Mouse (Mus musculus) liver, embryonic 12.5 days (tissue): ENCODE results near the gene Mesp2. TPM values are rescaled to one million over a fixed set of nuclear protein-coding genes. Genes with fewer than 3 reads are reported as not detected.

Experiments
- ATAC-seq: fragments of 200-750 bp; cut with Nextera tagmentation; 2 replicates; pipeline ENCODE4 v1.8.0; 2017; ENCODE audit warnings: moderate number of reproducible peaks, mild to moderate bottlenecking, moderate library complexity
- H3K27ac ChIP-seq: fragments of 300-500 bp; sonication (generic); 2 replicates; pipeline ENCODE4 v1.5.1; 2016; ENCODE audit warnings: mild to moderate bottlenecking
- H3K27me3 ChIP-seq: fragments of 300-500 bp; sonication (generic); replicated peaks from 2 replicates; pipeline ENCODE4 v1.6.1; 2016; ENCODE audit warnings: mild to moderate bottlenecking, moderate library complexity
- H3K36me3 ChIP-seq: fragments of 300-500 bp; sonication (generic); 2 replicates; pipeline ENCODE4 v1.6.1; 2016; ENCODE audit warnings: mild to moderate bottlenecking, moderate library complexity
- H3K4me1 ChIP-seq: fragments of 300-500 bp; sonication (generic); 2 replicates; pipeline ENCODE4 v1.6.1; 2016
- H3K4me2 ChIP-seq: fragments of 300-500 bp; sonication (generic); 2 replicates; pipeline ENCODE4 v1.6.1; 2016; ENCODE audit warnings: mild to moderate bottlenecking, moderate library complexity
- H3K4me3 ChIP-seq: fragments of 300-500 bp; sonication (generic); 2 replicates; pipeline ENCODE4 v1.5.1; 2016; ENCODE audit warnings: mild to moderate bottlenecking, moderate library complexity
- H3K9ac ChIP-seq: fragments of 300-500 bp; sonication (generic); 2 replicates; pipeline ENCODE4 v1.6.1; 2016; ENCODE audit warnings: mild to moderate bottlenecking, moderate library complexity
- H3K9me3 ChIP-seq: fragments of 300-500 bp; sonication (generic); replicated peaks from 2 replicates; pipeline ENCODE4 v1.6.1; 2016; ENCODE audit warnings: mild to moderate bottlenecking, moderate library complexity
- WGBS: fragments of 180-500 bp; shearing (Covaris S2); methylation state at CpG from one replicate; pipeline ENCODE4 v1.1.7; 2016; ENCODE audit not compliant: insufficient replicate concordance; 5-methylcytosine and 5-hydroxymethylcytosine counted together
- polyA plus RNA-seq: library from polyadenylated mRNA; unstranded; fragments of >200 nt; fragmentation: Nextera tagmentation; extraction: Ambion mirVana; gene quantifications from 2 replicates; pipeline ENCODE4 v1.2.1, GENCODE M21; 2016

Mesp2 gene
- polyA plus RNA-seq, 1 experiment from 2014 or later: 0.06 TPM

- no peak overlapping the region for H3K9ac ChIP-seq
- 0 out of 2 replicates have a peak, but pooled peaks cover 4% of the 10 kb centered on the region for H3K36me3 ChIP-seq
- no peak overlapping the region for H3K4me3 ChIP-seq
- ATAC-seq: no peak
- peaks cover 24% of the 10 kb centered on the region for H3K4me1 ChIP-seq
- H3K4me2 ChIP-seq: no peak overlapping the region
- no peaks in the 10 kb centered on the region for H3K9me3 ChIP-seq
- WGBS: 9% methylated on average over 4 of the region's 4 CpGs
- no peak overlapping the region for H3K27ac ChIP-seq
- peaks cover 18% of the 10 kb centered on the region for H3K27me3 ChIP-seq
Observed at GRCm38 (mm10) chr7:79819515-79819914, 9.0 kb downstream of the Mesp2 start.

GRCm38 (mm10) chr7:79819996-79820395 is 9.5 kb downstream of the Mesp2 start:
- no peak overlapping the region for H3K27ac ChIP-seq
- peaks cover 17% of the 10 kb centered on the region for H3K27me3 ChIP-seq
- 51% methylated on average over 11 of the region's 11 CpGs for WGBS
- H3K9me3 ChIP-seq: no peaks in the 10 kb centered on the region
- H3K4me3 ChIP-seq: no peak overlapping the region
- no peak for ATAC-seq
- no peak overlapping the region for H3K4me2 ChIP-seq
- peaks cover 24% of the 10 kb centered on the region for H3K4me1 ChIP-seq
- no peak overlapping the region for H3K9ac ChIP-seq
- peaks cover 9% of the 10 kb centered on the region for H3K36me3 ChIP-seq

- Histone ChIP-seq H3K9me3 (no peaks in the 10 kb centered on the region), H3K9ac (no peak overlapping the region), H3K27me3 (peaks cover 11% of the 10 kb centered on the region), H3K36me3 (peaks cover 24% of the 10 kb centered on the region), H3K4me2 (no peak overlapping the region), H3K27ac (no peak overlapping the region), H3K4me3 (no peak overlapping the region), H3K4me1 (peaks cover 24% of the 10 kb centered on the region)
- ATAC-seq: no peak
- WGBS: 66% methylated on average over 12 of the region's 12 CpGs
Observed at GRCm38 (mm10) chr7:79822092-79822695, 11.7 kb downstream of the Mesp2 start.

- Histone ChIP-seq H3K4me3 (no peak overlapping the region), H3K27me3 (no peaks in the 10 kb centered on the region), H3K27ac (no peak overlapping the region), H3K4me1 (no peaks in the 10 kb centered on the region), H3K9ac (no peak overlapping the region), H3K9me3 (no peaks in the 10 kb centered on the region), H3K4me2 (no peak overlapping the region), H3K36me3 (peaks cover 24% of the 10 kb centered on the region)
- no peak for ATAC-seq
- 63% methylated on average over 3 of the region's 3 CpGs for WGBS
Observed at GRCm38 (mm10) chr7:79828341-79828740, 17.8 kb downstream of the Mesp2 start.

GRCm38 (mm10) chr7:79831145-79831544 is 20.6 kb downstream of the Mesp2 start:
- peaks cover 5% of the 10 kb centered on the region; the same call in 1 of the 2 replicates for H3K36me3 ChIP-seq
- H3K27me3 ChIP-seq: no peaks in the 10 kb centered on the region
- H3K9ac ChIP-seq: no peak overlapping the region
- H3K9me3 ChIP-seq: no peaks in the 10 kb centered on the region
- no peak overlapping the region for H3K4me3 ChIP-seq
- 57% methylated on average over 6 of the region's 6 CpGs for WGBS
- H3K27ac ChIP-seq: no peak overlapping the region
- H3K4me1 ChIP-seq: no peaks in the 10 kb centered on the region
- no peak overlapping the region for H3K4me2 ChIP-seq
- no peak for ATAC-seq

GRCm38 (mm10) chr7:79831585-79831984 is 21.1 kb downstream of the Mesp2 start:
- no peak overlapping the region for H3K27ac ChIP-seq
- H3K27me3 ChIP-seq: no peaks in the 10 kb centered on the region
- H3K9me3 ChIP-seq: no peaks in the 10 kb centered on the region
- no peak overlapping the region for H3K4me2 ChIP-seq
- H3K36me3 ChIP-seq: peaks cover under 1% of the 10 kb centered on the region; the same call in 1 of the 2 replicates
- H3K4me1 ChIP-seq: no peaks in the 10 kb centered on the region
- H3K4me3 ChIP-seq: no peak overlapping the region
- H3K9ac ChIP-seq: no peak overlapping the region
- 57% methylated on average over 6 of the region's 6 CpGs for WGBS
- ATAC-seq: no peak

- Histone ChIP-seq H3K27ac (no peak overlapping the region), H3K9ac (no peak overlapping the region), H3K27me3 (no peaks in the 10 kb centered on the region), H3K4me1 (no peaks in the 10 kb centered on the region), H3K9me3 (no peaks in the 10 kb centered on the region), H3K36me3 (no peaks in the 10 kb centered on the region), H3K4me2 (no peak overlapping the region), H3K4me3 (no peak overlapping the region)
- no peak for ATAC-seq
Observed at GRCm38 (mm10) chr7:79832980-79833379, 22.5 kb downstream of the Mesp2 start.

- 75% methylated on average over 6 of the region's 6 CpGs for WGBS
- no peak overlapping the region for H3K27ac ChIP-seq
- H3K9ac ChIP-seq: no peak overlapping the region
- no peaks in the 10 kb centered on the region for H3K4me1 ChIP-seq
- no peaks in the 10 kb centered on the region for H3K9me3 ChIP-seq
- ATAC-seq: no peak
- no peaks in the 10 kb centered on the region for H3K36me3 ChIP-seq
- no peaks in the 10 kb centered on the region for H3K27me3 ChIP-seq
- H3K4me2 ChIP-seq: no peak overlapping the region
- H3K4me3 ChIP-seq: no peak overlapping the region
Observed at GRCm38 (mm10) chr7:79835196-79835595, 24.7 kb downstream of the Mesp2 start.

GRCm38 (mm10) chr7:79837247-79837646 is 26.7 kb downstream of the Mesp2 start:
- Histone ChIP-seq H3K9me3 (no peaks in the 10 kb centered on the region), H3K4me1 (no peaks in the 10 kb centered on the region), H3K4me2 (no peak overlapping the region), H3K4me3 (no peak overlapping the region), H3K27me3 (no peaks in the 10 kb centered on the region), H3K9ac (no peak overlapping the region), H3K27ac (no peak overlapping the region), H3K36me3 (no peaks in the 10 kb centered on the region)
- 51% methylated on average over 2 of the region's 2 CpGs for WGBS
- no peak for ATAC-seq

- Histone ChIP-seq H3K4me2 (peak overlapping the region; percentile 46), H3K27ac (peak overlapping the region; percentile 49; the same call in 1 of the 2 replicates), H3K4me3 (peak overlapping the region; percentile 18; the same call in 1 of the 2 replicates), H3K9ac (no peak overlapping the region), H3K4me1 (0 out of 2 replicates have a peak, but pooled peaks cover 6% of the 10 kb centered on the region), H3K9me3 (no peaks in the 10 kb centered on the region), H3K27me3 (peaks cover 11% of the 10 kb centered on the region), H3K36me3 (no peaks in the 10 kb centered on the region)
- peak; percentile 79 for ATAC-seq
- 57% methylated on average over 7 of the region's 7 CpGs for WGBS
Observed at GRCm38 (mm10) chr7:79842163-79842562, 31.6 kb downstream of the Mesp2 start.

GRCm38 (mm10) chr7:79844090-79844802 is 33.7 kb downstream of the Mesp2 start:
- H3K4me2 ChIP-seq: no peak overlapping the region
- H3K27me3 ChIP-seq: peaks cover 32% of the 10 kb centered on the region
- peaks cover 15% of the 10 kb centered on the region; the same call in 1 of the 2 replicates for H3K4me1 ChIP-seq
- no peak overlapping the region for H3K9ac ChIP-seq
- H3K36me3 ChIP-seq: no peaks in the 10 kb centered on the region
- no peak overlapping the region for H3K4me3 ChIP-seq
- WGBS: 58% methylated on average over 8 of the region's 8 CpGs
- H3K27ac ChIP-seq: no peak overlapping the region; the same call in 1 of the 2 replicates
- no peaks in the 10 kb centered on the region for H3K9me3 ChIP-seq
- no peak for ATAC-seq

- Histone ChIP-seq H3K27me3 (peaks cover 43% of the 10 kb centered on the region), H3K9ac (no peak overlapping the region), H3K4me3 (no peak overlapping the region), H3K36me3 (no peaks in the 10 kb centered on the region), H3K4me2 (no peak overlapping the region), H3K27ac (no peak overlapping the region), H3K4me1 (peaks cover 15% of the 10 kb centered on the region; the same call in 1 of the 2 replicates), H3K9me3 (no peaks in the 10 kb centered on the region)
- ATAC-seq: no peak
- WGBS: 62% methylated on average over 2 of the region's 2 CpGs
Observed at GRCm38 (mm10) chr7:79846342-79846741, 35.8 kb downstream of the Mesp2 start.
